Mouse (Mus musculus) CH12.LX (cell line): ENCODE measurements around the gene Ift43. TPM values are rescaled to one million over a fixed set of nuclear protein-coding genes. Genes with fewer than 3 reads are reported as not detected.

ENCODE experiments used
- DNase-seq: peaks from one replicate; pipeline ENCODE4 v3.0.0-alpha.2; 2013; ENCODE audit errors: extremely low read depth
- H3K27ac ChIP-seq: 2 replicates; pipeline ENCODE4 v1.5.1; 2012; ENCODE audit warnings: low read depth, mild to moderate bottlenecking, control low read depth, moderate library complexity; ENCODE audit not compliant: insufficient read depth
- H3K27me3 ChIP-seq: replicated peaks from 2 replicates; pipeline ENCODE3; 2012; ENCODE audit warnings: inconsistent platforms
- H3K36me3 ChIP-seq, 2 experiments: replicated peaks in 1 of 2; 2 replicates each; pipeline versions ENCODE3 to v1.6.1; 2012; ENCODE audit warnings: inconsistent platforms in 1 of 2, low read length in 1 of 2, mild to moderate bottlenecking in 1 of 2, mixed read lengths in 1 of 2, moderate library complexity in 1 of 2; ENCODE audit not compliant: control insufficient read depth in 1 of 2, insufficient read depth in 1 of 2
- H3K4me1 ChIP-seq, 2 experiments: 2 replicates each; pipeline ENCODE4 v1.6.1; 2012; ENCODE audit warnings: inconsistent platforms in 1 of 2, moderate library complexity in 1 of 2; ENCODE audit not compliant: insufficient read depth in 2 of 2, control insufficient read depth in 1 of 2
- H3K4me2 ChIP-seq: 2 replicates; pipeline ENCODE4 v1.6.1; 2012; ENCODE audit warnings: low read depth, mild to moderate bottlenecking, control low read depth; ENCODE audit not compliant: poor library complexity, insufficient read depth, severe bottlenecking
- H3K4me3 ChIP-seq, 3 experiments: fragments of 150-350 bp in 1 of 3; sonication (generic) in 1 of 3; replicated peaks in 1 of 3; 2 replicates each; pipeline versions ENCODE3 to v1.5.1; 2011 to 2012; ENCODE audit warnings: low read depth in 2 of 3, low read length in 2 of 3, mild to moderate bottlenecking in 2 of 3, moderate library complexity in 2 of 3, control low read depth in 1 of 3, improper control_type of control experiment in 1 of 3, inconsistent platforms in 1 of 3, mixed read lengths in 1 of 3; ENCODE audit not compliant: poor library complexity in 1 of 3
- H3K79me2 ChIP-seq: replicated peaks from 2 replicates; pipeline ENCODE4 v1.6.1; 2012; ENCODE audit warnings: mild to moderate bottlenecking, moderate library complexity; ENCODE audit not compliant: control insufficient read depth, poor library complexity, insufficient read depth, severe bottlenecking; ENCODE audit errors: extremely low read depth
- H3K9ac ChIP-seq: 2 replicates; pipeline ENCODE4 v1.6.1; 2012; ENCODE audit warnings: low read depth, mild to moderate bottlenecking, control low read depth, moderate library complexity; ENCODE audit not compliant: insufficient read depth
- H3K9me3 ChIP-seq: replicated peaks from 2 replicates; pipeline ENCODE3; 2012; ENCODE audit warnings: low read length, inconsistent platforms, mixed read lengths
- CHD1 ChIP-seq: IDR thresholded peaks from 2 replicates; pipeline ENCODE4 v1.6.1; 2012; ENCODE audit warnings: low read depth, low read length, improper control_type of control experiment, inconsistent platforms
- CHD2 ChIP-seq: IDR thresholded peaks from 2 replicates; pipeline ENCODE4 v1.6.1; 2011; ENCODE audit warnings: low read length, improper control_type of control experiment
- E2F4 ChIP-seq: IDR thresholded peaks from 2 replicates; pipeline ENCODE4 v1.6.1; 2011; ENCODE audit warnings: low read depth, low read length, improper control_type of control experiment; ENCODE audit not compliant: insufficient replicate concordance
- EP300 ChIP-seq: IDR thresholded peaks from 2 replicates; pipeline ENCODE4 v1.6.1; 2011; ENCODE audit warnings: low read length, improper control_type of control experiment
- ETS1 ChIP-seq: conservative IDR thresholded peaks from 2 replicates; pipeline ENCODE4 v1.6.1; 2012; ENCODE audit warnings: low read depth, mild to moderate bottlenecking, inconsistent platforms, low read length, improper control_type of control experiment, moderate library complexity
- GABPA ChIP-seq: IDR thresholded peaks from 2 replicates; pipeline ENCODE4 v1.6.1; 2012; ENCODE audit warnings: low read depth, low read length, improper control_type of control experiment, inconsistent platforms; ENCODE audit not compliant: insufficient replicate concordance
- IRF4 ChIP-seq: IDR thresholded peaks from 2 replicates; pipeline ENCODE4 v1.6.1; 2014; ENCODE audit warnings: low read depth, mild to moderate bottlenecking, inconsistent platforms, low read length, improper control_type of control experiment
- MAFK ChIP-seq: IDR thresholded peaks from 2 replicates; pipeline ENCODE4 v1.6.1; 2011; ENCODE audit warnings: low read length, improper control_type of control experiment; ENCODE audit not compliant: insufficient replicate concordance
- MXI1 ChIP-seq: IDR thresholded peaks from 2 replicates; pipeline ENCODE4 v1.6.1; 2011; ENCODE audit warnings: mild to moderate bottlenecking, low read depth, low read length, improper control_type of control experiment
- MYC ChIP-seq: IDR thresholded peaks from 2 replicates; pipeline ENCODE4 v1.6.1; 2011; ENCODE audit warnings: low read depth, mild to moderate bottlenecking, improper control_type of control experiment, low read length
- POLR2A ChIP-seq: IDR thresholded peaks from 2 replicates; pipeline ENCODE4 v1.6.1; 2011; ENCODE audit warnings: low read depth, mild to moderate bottlenecking, improper control_type of control experiment, low read length
- POLR2AphosphoS2 ChIP-seq: IDR thresholded peaks from 2 replicates; pipeline ENCODE4 v1.6.1; 2011; ENCODE audit warnings: low read depth, low read length, improper control_type of control experiment
- RAD21 ChIP-seq: IDR thresholded peaks from 2 replicates; pipeline ENCODE4 v1.6.1; 2011; ENCODE audit warnings: low read depth, mild to moderate bottlenecking, low read length, improper control_type of control experiment, moderate library complexity
- SIN3A ChIP-seq: IDR thresholded peaks from 2 replicates; pipeline ENCODE4 v1.6.1; 2012; ENCODE audit warnings: low read length, improper control_type of control experiment, inconsistent platforms
- TBP ChIP-seq: conservative IDR thresholded peaks from 2 replicates; pipeline ENCODE4 v1.6.1; 2011; ENCODE audit warnings: low read depth, low read length, improper control_type of control experiment
- ZC3H11A ChIP-seq: IDR thresholded peaks from 2 replicates; pipeline ENCODE4 v1.6.1; 2012; ENCODE audit warnings: low read depth, mild to moderate bottlenecking, inconsistent platforms, low read length, improper control_type of control experiment
- ZMIZ1 ChIP-seq: IDR thresholded peaks from 2 replicates; pipeline ENCODE4 v1.6.1; 2012; ENCODE audit warnings: low read depth, mild to moderate bottlenecking, inconsistent platforms, low read length, improper control_type of control experiment
- dilution Hi-C: fragments of 300-500 bp; cut with MboI; formaldehyde crosslinking; loops from 2 replicates; pipeline ENCODE4 v1.14.3; 2020; ENCODE audit warnings: low sequenced_read_pairs; ENCODE audit not compliant: extremely low pct_unique_long_range_greater_than_20kb, extremely low pct_ligation_motif_present
- in situ Hi-C: fragments of 300-500 bp; cut with MboI; formaldehyde crosslinking; loops from 3 replicates; pipeline ENCODE4 v1.14.3; 2019; ENCODE audit warnings: low sequenced_read_pairs, low pct_ligation_motif_present, low pct_unique_long_range_greater_than_20kb, mixed read lengths
- polyA plus RNA-seq: library from polyadenylated mRNA; unstranded; fragments of >175 nt; gene quantifications from 2 replicates; pipeline ENCODE4 v1.2.1, GENCODE M21; 2012; ENCODE audit warnings: low read depth; ENCODE audit not compliant: insufficient read length
- total RNA-seq, 2 experiments: library from RNA; depleted of rRNA; stranded (reverse); fragments of 300-350 nt in 1 of 2; fragments of >200 nt in 1 of 2; gene quantifications; 2 replicates each; pipeline ENCODE4 v1.2.3; 2012 to 2014

The Ift43 gene
- total and polyA plus RNA-seq, 3 experiments: 2.0 to 8.6 (median 2.8) TPM

- Histone ChIP-seq H3K4me1 (peaks cover 0 to 3% of the 10 kb centered on the region in 2 experiments; a peak in 1 of 4 replicates), H3K36me3 (no peaks in the 10 kb centered on the region), H3K4me2 (no peak overlapping the region), H3K27me3 (no peaks in the 10 kb centered on the region), H3K79me2 (no peaks in the 10 kb centered on the region), H3K9me3 (no peaks in the 10 kb centered on the region), H3K9ac (no peak overlapping the region), H3K27ac (no peak overlapping the region), H3K4me3 (no peak overlapping the region)
- dilution Hi-C loops: no loop called here
- in situ Hi-C loops: loop anchor here (10.0 kb wide), 1 partner anchor 213 kb away; no protein-coding TSS in a partner anchor
- TF ChIP-seq TBP: no peak
- TF ChIP-seq MYC: no peak
- no peak for TF ChIP-seq SIN3A
- no peak for TF ChIP-seq EP300
- TF ChIP-seq POLR2AphosphoS2: no peak
- no peak for TF ChIP-seq MXI1
- no peak for TF ChIP-seq POLR2A
- no peak for TF ChIP-seq CHD2
- no peak for DNase-seq
Observed at GRCm38 (mm10) chr12:86192036-86192449, 109.7 kb downstream of the Ift43 start.

- H3K4me2 ChIP-seq: no peak overlapping the region
- H3K79me2 ChIP-seq: no peaks in the 10 kb centered on the region
- no peaks in the 10 kb centered on the region for H3K9me3 ChIP-seq
- DNase-seq: no peak
- no peak overlapping the region for H3K9ac ChIP-seq
- H3K27me3 ChIP-seq: no peaks in the 10 kb centered on the region
- H3K4me1 ChIP-seq: no peaks in the 10 kb centered on the region
- dilution Hi-C loops: no loop called here
- H3K36me3 ChIP-seq: no peaks in the 10 kb centered on the region
- no peak overlapping the region for H3K27ac ChIP-seq
- in situ Hi-C loops: loop anchor here (10.0 kb wide), 1 partner anchor 208 kb away; no protein-coding TSS in a partner anchor
- TF ChIP-seq CHD1: no peak
- TF ChIP-seq RAD21: no peak
- no peak for TF ChIP-seq CHD2
- TF ChIP-seq ZC3H11A: no peak
- no peak for TF ChIP-seq IRF4
- no peak for TF ChIP-seq ZMIZ1
- TF ChIP-seq ETS1: no peak
- TF ChIP-seq GABPA: no peak
- no peak for TF ChIP-seq MAFK
- TF ChIP-seq E2F4: no peak
- H3K4me3 ChIP-seq: no peak overlapping the region
Observed at GRCm38 (mm10) chr12:86196944-86197343, 114.6 kb downstream of the Ift43 start.
